Mouse (Mus musculus): ENCODE results near the gene Ccdc42.

Ccdc42 gene

DNA sequence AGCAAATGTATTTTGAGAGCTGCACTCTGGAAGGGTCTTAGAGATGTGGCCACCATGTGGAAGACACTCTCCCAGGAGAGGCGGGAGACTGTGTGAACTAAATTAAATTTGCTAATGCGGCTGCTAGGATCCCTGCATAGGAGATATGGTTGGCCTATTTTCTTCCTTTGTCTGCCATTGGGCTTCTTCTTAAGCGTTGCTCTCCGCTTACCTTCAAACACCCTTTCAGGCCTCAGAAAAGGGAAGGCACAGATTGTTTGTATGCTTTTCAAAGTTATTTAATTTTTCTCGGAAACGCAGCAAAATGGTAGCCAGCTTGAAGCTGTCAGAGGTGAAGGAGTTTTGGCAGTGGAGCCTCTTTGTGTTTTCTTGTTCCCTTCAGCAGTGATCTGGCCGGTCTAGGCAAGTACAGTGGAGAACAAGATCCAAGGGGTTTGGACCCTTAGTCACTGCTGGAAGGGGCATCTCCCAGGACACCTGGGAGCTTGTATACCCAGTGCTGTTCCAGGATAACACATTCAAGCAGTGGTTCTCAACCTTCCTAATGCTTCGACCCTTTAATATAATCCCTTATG is 2.8 kb upstream of the Ccdc42 start:
- in situ Hi-C loops (cut with MseI, MboI): loop anchor here in 1 of 2 experiments (10.0 kb wide), 1 partner anchor 141 kb away; no protein-coding TSS in a partner anchor

DNA sequence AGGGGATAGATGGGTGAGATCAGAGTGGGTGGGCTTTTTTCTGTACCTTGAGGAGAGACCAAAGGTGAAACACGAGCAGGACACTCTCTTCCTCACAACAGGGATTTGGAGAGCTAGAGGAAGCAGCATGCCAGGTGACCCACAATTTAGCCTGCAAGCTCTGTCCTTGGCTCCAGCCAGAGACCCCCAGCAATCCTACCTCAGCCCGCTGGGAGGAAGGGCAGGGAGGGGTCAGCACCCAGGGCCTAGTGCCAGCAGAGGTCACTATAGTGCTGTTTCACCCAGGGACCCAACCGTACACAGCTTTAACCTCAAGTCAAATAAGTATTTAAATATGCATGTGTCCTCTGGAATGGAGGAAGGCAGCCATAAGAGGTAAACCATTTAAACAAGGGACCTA is 931 bp upstream of the Ccdc42 start:
- in situ Hi-C loops (cut with MseI, MboI): loop anchor here (5.0 to 10.0 kb wide), 2 partner anchors 136 to 139 kb away; no protein-coding TSS in a partner anchor

DNA sequence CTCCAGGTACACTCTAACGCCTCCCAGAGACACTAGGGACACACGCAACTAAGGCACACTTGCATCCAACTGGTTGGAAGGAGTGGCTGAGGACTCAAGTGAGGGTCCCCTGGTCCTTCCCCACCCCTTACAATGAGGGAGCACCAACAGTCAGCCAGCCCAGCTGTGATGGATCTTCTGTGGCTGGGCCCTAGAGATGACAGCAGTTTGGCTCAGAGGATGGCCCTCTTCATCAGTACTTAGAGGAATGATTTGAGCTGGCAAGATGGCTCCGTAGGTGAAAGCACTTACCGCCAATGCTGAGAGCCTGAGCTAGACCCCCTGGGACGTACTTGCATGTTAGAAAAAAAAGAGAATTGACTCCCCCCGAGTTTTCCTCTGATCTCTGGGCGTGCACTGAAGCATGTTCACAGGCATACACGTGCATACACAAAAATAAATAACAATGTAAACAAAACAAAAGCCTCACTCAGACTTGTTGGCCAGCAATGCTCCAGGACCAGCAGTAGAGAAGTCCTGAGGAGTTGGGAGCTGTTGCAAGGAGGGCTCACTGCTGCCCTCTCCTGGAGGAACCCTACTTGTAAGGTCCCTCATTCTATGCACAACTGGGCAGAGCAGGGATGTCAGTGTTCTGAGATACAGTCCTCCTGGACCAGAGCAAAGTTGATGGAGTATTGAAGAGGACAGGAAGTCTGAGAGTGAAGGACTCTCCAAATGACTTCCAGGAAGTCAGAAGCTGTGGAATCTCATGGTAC is 2.4 kb downstream of the Ccdc42 start:
- in situ Hi-C loops (cut with MseI, MboI): loop anchor here (5.0 to 10.0 kb wide), 2 partner anchors 133 to 136 kb away; no protein-coding TSS in a partner anchor

DNA sequence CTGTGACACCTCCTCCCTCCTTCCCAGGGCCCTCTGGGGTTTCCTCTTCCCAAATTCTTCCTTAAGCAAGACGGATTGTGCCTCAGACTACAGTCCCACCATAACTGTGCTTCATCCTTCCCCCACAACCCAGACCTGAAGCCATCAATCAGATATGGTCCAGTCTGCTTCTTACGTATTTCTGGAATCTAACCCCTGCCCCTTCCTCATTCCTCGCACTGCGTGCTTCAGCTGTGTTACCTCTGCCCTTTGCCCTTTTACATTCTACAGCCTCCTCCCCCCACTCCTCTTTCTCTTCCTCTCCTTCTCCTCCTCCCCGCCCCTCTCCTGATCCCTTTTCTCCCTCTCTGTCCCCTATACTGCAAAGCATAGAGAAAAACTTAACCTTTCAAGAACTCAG is 4.9 kb downstream of the Ccdc42 start:
- in situ Hi-C loops (cut with MseI, MboI): no loop called here

DNA sequence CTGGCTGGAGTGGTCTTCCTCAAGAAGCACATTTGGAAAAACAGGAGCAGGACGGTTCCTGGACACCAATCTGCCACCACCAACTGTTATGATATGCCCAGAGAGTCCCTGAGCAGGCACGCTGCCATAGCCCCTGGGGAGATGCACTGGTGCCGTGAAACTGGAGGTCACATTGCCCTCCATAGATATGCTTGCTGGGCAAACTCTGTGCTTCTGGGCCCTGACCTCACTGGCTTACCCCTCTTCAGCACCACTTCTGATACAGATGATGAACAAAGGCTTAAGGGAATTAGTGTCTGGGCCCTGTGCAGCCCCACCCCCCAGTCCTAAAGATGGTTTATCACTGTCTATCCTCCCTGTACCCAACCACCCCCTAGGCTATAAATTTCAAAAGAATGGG is 6.4 kb downstream of the Ccdc42 start:
- in situ Hi-C loops (cut with MseI, MboI): no loop called here

DNA sequence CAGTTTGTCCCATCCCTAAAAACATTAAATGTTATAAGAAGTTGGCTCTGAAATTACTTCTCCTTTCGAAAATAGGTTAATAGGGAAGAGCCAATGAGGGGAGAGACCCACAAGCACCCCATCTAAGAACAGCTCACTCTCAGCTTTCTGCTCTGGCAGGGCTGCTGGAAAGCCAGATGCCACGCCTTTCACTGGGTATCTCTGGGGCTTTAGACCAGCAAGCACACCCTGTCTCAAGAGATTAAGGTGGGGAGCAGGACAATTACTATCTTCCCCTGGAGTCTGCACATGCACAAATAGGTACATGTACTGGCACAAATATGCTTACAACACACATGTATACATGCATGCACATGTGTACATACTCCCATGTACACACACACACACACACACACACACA is 11.1 kb downstream of the Ccdc42 start:
- in situ Hi-C loops (cut with MseI, MboI): no loop called here

DNA sequence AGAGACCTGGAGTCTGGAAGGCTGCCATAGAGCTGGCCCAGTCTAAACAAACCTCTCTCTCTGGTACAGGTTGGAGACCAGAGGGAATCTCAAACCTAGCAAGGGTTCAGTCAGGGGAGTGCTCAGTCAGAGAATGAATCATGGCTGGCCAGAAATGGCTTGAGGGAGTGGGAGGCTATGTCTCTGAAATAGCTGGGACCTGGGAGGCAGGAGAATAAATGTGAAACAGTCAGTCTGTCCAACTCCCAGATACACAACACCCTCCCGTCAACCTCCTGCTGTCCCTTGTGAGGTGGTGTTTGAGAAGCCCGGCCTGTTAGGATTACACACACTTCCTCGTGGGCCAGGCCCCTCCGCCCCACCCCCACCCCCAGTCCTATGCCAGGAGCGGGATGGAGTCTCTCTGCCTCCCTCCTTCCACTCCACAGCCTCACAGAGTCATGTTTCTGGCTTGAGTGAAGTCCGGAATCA is 13.8 kb downstream of the Ccdc42 start:
- in situ Hi-C loops (cut with MseI, MboI): no loop called here

DNA sequence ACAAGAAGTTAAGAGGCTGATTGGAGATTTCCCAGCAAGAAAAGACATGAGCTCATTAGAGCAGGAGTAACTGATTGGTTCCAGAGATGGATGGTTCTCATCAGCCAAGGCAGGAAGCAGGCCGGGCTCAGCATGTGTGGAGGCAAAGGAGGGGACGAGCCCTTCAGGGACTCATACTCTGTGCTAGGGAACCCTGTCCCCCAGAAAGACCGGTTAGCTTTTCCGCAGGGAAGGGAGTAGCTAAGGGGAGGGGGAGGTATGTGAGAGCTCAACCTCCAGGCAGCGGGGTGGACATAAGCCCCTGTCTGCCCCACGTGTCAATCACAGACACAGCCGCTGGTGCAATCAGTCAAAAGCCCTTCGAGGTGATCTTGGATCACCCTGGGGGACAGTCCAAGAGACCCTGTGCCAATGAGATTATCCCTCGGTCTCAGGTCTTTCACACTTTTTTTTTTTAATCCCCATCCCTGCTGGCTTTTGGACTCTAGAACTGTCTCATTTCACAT is 14.7 kb downstream of the Ccdc42 start:
- in situ Hi-C loops (cut with MseI, MboI): no loop called here

DNA sequence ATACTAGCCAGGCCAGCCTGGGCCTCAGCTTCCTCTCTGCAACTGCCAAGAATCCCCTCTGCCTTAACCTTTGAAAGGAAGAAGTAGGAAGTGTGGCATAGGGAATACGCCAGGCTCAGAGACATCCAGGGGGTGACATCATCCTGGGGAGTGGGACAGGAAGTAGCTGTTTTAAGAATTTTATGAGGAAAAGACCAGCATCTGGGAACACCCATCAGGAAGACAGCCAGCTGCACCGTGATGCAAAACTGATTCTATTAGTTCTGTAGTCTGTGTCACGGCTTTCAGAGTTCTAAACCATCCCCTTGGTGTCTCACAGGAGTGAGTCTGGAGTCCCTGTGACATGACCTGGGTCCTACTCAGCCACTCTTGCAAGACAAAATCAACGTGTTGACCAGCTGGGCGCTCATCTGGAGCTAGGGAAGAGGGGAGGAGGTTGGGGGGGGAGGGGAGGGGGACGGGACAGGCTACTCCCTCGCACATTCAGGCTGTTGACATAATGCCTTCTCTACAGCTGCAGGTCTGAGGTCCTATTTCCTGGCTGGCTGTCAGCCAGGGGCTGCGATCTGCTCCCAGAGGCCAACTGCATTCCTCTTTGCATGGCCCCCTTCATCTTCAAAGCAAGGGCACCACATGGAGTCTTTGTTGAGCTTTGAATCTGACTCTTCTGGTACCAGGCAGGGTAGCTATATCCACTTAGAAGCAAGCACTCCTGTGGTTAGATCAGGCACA is 15.5 kb downstream of the Ccdc42 start:
- in situ Hi-C loops (cut with MseI, MboI): no loop called here

DNA sequence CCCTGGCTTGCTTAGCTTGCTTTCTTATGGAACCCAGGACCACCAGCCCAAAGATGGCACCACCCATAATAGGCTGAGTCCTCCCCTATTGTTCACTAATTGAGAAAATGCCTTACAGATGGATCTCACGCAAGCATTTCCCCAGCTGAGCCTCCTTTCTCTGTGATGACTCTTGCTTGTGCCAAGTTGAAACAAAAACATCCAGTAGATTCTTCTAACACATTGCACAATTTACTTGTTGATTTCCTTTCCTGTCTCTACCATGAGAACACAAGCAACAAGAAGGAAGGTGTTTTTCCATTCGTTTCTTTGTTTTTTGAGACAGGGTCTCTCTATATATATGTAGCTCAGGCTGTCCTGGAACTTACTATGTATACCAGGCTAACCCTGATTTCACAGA is 20.2 kb downstream of the Ccdc42 start:
- in situ Hi-C loops (cut with MseI, MboI): no loop called here

DNA sequence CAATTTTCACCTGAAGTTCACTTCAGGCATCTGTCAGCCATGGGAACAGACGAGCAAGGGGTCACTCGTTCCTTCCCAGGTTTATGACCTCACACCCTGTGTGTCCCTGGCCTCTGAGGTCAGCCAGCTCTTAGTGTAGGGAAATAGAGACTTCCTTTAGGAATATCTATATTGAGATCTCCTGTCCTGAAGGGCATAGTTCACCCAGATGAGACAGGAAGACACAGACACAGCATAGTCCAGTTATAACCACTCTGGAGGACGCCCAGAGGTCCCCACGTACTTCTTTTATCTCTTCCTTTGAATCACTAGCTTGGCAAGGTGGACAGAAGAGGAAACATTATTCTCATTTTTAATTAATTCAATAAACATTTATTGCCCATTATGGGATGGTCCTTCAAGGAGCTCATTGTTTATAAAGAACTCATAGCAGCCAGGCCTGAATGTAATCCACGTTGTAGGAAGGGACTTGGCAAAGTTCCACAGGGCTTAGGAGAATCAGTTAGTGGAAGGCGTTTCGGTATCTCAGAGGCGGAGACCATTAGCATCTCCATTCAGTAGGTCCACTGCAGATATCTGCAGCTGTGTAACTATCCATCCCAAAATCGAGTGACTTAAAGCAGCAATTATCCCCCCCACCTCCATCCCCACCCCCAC is 23.2 kb downstream of the Ccdc42 start:
- in situ Hi-C loops (cut with MseI, MboI): no loop called here

DNA sequence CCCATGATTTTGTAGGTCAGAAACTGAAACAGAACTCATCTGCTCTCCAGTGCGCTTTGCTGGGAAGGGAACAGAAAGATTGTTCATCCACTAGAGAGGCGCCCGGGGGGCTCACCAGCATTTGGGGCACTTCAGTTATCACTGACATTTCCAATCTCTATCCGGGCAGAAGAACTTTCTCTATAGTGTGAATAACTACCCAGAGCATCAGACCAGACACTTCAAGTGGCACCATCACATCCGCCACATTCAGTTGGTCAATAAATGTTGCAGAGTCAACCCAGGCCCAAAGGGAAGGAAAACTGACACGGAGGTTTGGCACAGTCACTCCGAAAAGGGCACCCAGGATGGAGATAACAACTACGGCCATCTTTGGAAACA is 23.7 kb downstream of the Ccdc42 start:
- in situ Hi-C loops (cut with MseI, MboI): no loop called here

DNA sequence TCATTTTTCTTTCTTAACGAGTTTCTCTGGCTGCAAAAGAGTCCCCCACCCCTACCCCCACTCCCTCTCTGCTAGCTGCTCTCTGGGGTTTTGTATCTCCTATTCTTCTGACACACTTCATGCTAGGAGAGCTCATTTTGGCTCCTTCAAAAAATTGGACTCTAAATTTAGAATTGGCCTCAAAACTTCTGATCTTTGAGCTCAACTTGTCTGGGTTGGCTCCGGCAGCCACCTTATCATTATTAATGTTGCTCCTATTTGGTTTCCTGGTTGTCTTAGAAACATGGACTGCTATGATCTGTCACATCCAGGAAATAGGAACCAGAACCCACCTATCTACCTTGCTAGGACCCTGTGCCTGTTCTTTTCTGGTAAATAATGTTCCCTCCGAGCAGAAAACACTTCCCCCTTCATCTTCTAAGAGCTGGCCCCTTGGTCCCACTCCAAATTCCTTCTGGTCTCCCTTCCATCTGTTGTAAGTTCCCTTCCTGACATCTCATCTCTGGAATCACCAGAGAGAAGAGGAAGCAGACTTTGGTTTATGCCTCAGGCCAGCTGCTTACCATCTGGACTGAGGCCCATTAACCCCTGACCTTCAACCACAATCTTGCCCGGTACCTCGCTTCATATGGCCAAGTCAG is 26.4 kb downstream of the Ccdc42 start:
- in situ Hi-C loops (cut with MseI, MboI): no loop called here

DNA sequence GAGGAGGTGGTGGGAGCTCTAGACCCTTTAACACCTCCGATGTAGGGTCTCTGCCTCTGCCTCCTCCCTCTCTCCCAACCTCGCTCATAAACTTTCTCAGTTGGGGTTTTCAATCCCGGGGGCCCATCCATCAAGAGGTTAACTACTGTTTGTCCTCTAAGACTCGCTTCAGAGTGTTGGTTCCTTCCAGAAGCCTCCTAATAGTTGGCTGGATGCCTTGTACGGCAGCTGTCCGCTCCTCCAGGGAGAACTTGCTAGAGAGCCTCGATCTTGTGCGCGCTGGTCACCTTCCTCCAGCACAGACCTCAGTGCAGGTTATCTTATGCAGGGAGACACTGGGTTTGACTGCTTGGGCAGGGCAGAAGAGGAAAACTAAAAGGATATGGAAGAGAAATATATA is 35.9 kb downstream of the Ccdc42 start:
- in situ Hi-C loops (cut with MseI, MboI): no loop called here

DNA sequence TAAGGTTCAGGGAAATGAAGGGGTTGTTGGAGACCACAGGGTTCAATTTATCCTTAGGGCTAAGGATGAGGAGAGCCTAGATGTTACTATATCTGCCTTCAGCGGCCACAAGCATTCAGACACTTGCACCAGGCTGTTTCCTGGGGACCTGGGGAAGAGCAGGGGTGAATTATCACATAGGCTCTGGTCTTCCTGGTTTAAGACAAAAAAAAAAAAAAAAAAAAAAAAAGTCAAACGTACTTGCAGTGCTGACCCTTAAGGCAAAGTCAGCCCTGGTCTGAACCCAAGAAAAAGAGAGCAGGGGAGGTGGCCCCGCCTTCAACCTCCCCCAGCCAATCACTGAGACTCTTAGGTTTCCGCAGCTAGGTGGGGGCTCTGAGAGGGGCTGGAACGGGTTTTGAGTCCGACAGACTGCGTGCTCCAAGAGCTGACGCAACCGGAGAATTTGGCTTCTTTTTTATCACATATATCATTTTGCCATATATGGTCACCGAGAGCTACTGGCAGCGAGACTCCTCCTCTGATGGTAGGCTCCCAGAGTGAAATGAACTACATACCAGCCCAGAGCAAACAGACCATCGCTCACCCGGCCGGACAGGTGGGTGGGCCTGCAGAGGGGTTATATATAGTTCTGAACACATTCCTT is 36.5 kb downstream of the Ccdc42 start:
- in situ Hi-C loops (cut with MseI, MboI): no loop called here

DNA sequence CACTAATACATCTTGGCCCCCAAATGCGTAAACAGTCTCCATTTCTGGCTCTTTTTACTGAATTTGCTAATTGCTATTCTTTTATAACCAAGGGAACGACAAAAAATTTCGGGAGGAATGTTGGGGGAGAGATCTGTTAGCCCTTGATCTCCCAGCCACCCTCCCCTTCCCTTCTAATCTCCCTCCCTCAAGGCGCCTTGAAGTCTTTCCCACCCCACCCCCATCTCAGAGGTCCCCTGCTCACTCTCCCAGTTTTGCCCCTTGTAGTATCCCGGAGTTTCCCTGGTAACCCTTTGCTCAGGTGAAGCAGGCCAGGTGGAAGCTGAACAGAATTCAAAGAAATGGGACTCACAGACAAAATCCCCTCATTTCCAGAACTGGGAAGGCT is 37.0 kb downstream of the Ccdc42 start:
- in situ Hi-C loops (cut with MseI, MboI): no loop called here

DNA sequence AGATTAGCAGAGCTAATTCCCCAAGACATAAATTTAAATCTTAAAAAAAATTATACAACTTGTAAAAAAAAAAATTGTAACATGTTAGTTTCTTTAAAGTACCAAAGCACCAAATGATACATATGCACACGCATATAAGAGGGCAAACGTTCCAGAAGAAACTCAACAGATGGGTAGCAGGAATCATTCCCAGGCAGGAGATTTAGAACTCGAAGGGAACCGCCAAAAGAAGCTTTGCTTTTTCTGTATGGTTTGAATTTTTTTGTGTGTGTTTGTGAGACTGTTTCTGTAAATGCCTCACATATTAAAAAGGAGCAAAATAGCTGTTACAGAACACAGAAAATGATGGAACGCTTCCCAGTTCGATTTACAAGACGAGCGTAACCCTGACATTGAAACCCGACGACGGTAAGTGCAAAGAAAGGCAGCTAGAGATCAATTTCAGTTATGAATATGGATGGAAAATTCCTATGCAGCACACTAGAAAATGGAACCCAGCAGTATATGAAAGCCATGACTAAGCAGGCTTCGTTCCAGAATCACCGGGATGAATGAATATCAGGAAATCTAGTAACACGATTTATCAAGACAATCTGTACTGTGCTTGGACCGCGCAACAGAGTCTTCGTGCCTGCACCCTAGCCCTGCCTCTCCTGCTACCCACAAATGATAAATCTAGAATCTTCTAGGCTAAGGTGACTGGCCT is 44.9 kb downstream of the Ccdc42 start:
- in situ Hi-C loops (cut with MseI, MboI): no loop called here

DNA sequence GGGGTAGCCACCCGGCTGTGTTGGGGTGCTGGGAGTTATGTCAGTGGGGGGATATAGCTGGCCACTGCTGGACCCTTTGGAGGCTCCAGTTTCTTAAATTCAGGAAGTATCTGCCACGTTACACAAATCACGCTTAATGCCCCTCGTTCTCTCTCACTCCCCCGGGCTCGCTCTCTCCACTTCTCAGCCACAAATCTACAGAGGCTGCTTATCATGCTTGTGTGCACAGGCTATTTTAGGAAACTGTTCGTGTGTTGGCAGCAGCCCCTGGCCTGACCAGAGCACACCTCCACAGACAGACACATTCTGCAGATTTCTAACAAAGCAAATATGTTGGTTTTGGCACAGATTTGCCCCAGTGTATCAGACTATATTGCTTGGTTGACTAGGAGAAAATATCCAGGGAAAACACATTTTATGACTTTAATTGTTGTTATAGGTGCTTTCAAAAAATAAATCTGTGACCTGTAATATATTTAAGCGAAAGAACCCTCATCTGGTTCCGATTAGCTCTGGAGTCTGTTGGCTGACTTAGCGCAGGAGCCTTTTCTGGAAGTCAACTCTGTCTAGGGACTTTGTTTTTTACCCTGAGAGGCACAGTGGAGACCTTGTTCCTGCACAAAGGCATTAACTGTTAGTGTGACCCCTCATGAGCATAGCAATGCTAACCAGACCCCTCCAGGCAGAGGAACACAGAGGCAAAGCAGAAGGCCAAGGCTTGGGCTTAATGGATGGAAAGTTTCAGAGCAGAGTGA is 51.2 kb downstream of the Ccdc42 start:
- in situ Hi-C loops (cut with MseI, MboI): no loop called here

DNA sequence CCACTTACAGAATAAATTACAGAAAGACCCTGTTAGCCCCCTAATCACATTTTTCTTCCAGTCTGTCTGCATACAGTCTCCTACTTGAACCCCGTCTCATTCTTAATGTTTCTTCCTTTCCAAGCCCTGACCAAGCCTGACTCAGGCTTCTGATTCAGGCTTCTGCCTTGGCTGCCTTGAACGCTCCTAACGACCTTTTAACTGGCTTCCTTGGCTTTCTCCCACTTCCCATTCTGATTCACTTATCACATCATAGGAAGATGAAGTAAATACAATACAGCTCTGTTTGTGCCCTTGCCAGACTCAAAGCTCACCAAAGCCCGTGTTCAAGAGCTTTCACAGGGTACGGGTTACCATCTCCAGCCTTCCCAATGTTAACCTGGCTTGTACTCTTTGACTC is 54.5 kb downstream of the Ccdc42 start:
- in situ Hi-C loops (cut with MseI, MboI): no loop called here

DNA sequence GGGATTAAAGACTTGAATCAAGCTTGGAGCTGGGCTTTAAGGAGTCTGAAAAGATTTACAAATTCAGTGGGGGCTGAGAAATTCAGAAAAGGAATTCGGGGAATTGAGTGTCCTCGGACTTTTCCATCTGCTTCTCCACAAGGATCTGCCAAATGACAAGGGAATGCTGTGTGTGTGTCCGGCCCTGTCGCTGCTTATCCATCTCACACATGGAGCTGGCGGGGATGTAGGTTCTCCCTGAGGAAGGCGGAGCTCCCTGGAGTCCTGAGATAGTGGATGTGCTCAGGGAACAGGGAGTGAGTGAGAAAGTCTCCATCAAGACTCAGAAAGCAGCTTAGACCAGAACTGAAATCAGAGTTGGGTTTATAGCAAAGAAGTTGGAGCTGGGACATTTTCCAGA is 58.0 kb downstream of the Ccdc42 start:
- in situ Hi-C loops (cut with MseI, MboI): no loop called here

Data from mouse trophoblast stem cell (cell line).